In genomic region chr13:36729731-36730340, GRCm38 (mm10) we compare ENCODE assay signal across 14 mouse cellular contexts. TPM values are rescaled to one million over a fixed set of nuclear protein-coding genes. Genes with fewer than 3 reads are reported as not detected.
A peak's percentile ranks its signal among the peaks of the same experiment; 100 is the strongest.
DNase-seq lines count a peak whose midpoint lies in the region; ATAC-seq and TF ChIP-seq lines count a peak whose summit lies in the region.
"Had no signal": no experiment of that assay in that cellular context is flagged by ENCODE, and none has a peak within 500 bp of the region (broad histone marks: within the 10 kb centered on the region; RNA-seq: fewer than 3 reads in every experiment).

No protein-coding gene starts in this region.

- H3K9me3 ChIP-seq in forebrain, embryonic 15.5 days, result no peaks in the 10 kb centered on the region
- no peaks in the 10 kb centered on the region for H3K9me3 ChIP-seq in midbrain, embryonic 11.5 days (ENCODE audit: control insufficient read depth, low read length)
- no peaks in the 10 kb centered on the region for H3K9me3 ChIP-seq in heart, embryonic 12.5 days (replicated peaks)
- no peaks in the 10 kb centered on the region for H3K9me3 ChIP-seq in lung, postnatal 0 days (ENCODE audit: low read length)
- H3K9me3 ChIP-seq: embryonic facial prominence, embryonic 12.5 days had no signal

- TF ChIP-seq CTCF in lung, postnatal 0 days (IDR thresholded peaks at IDR 0.05), result no peak

- WGBS in forebrain, embryonic 15.5 days, result 6% methylated on average over 13 of the region's 13 CpGs
- WGBS in midbrain, embryonic 11.5 days, result 1% methylated on average over 13 of the region's 13 CpGs
- 17% methylated on average over 13 of the region's 13 CpGs for WGBS in heart, embryonic 12.5 days
- 14% methylated on average over 13 of the region's 13 CpGs for WGBS in lung, postnatal 0 days

- H3K4me3 ChIP-seq in forebrain, embryonic 15.5 days, result peak overlapping the region; percentile 57
- peak overlapping the region; percentile 24 for H3K4me3 ChIP-seq in midbrain, embryonic 11.5 days (ENCODE audit: low read depth, low read length)
- no peak overlapping the region for H3K4me3 ChIP-seq in heart, embryonic 12.5 days
- H3K4me3 ChIP-seq in lung, postnatal 0 days (ENCODE audit: low read depth, low read length), result no peak overlapping the region
- H3K4me3 ChIP-seq: embryonic facial prominence, embryonic 12.5 days; heart, adult 2 months had no signal

- H3K9ac ChIP-seq in forebrain, embryonic 15.5 days (replicated peaks), result peak overlapping the region; percentile 61
- peak overlapping the region; percentile 57 for H3K9ac ChIP-seq in midbrain, embryonic 11.5 days (ENCODE audit: low read length)
- H3K9ac ChIP-seq in heart, embryonic 12.5 days, result no peak overlapping the region
- no peak overlapping the region for H3K9ac ChIP-seq in lung, postnatal 0 days (replicated peaks; ENCODE audit: low read depth)
- H3K9ac ChIP-seq: embryonic facial prominence, embryonic 12.5 days had no signal

- peaks cover 42% of the 10 kb centered on the region for H3K4me1 ChIP-seq in forebrain, embryonic 15.5 days
- peaks cover 5% of the 10 kb centered on the region for H3K4me1 ChIP-seq in midbrain, embryonic 11.5 days (ENCODE audit: control insufficient read depth, insufficient read depth, low read length)
- H3K4me1 ChIP-seq in heart, embryonic 12.5 days (replicated peaks), result peaks cover 28% of the 10 kb centered on the region
- H3K4me1 ChIP-seq in lung, postnatal 0 days (ENCODE audit: insufficient read depth, low read depth, low read length), result peaks cover 15% of the 10 kb centered on the region; the same call in 1 of the 2 replicates

- no peak for TF ChIP-seq EP300 in lung, postnatal 0 days (IDR thresholded peaks at IDR 0.05)

- peak overlapping the region; percentile 98 for H3K27ac ChIP-seq in forebrain, embryonic 15.5 days (replicated peaks)
- H3K27ac ChIP-seq in midbrain, embryonic 11.5 days (ENCODE audit: low read depth, low read length), result peak overlapping the region; percentile 52
- H3K27ac ChIP-seq in heart, embryonic 12.5 days (ENCODE audit: poor library complexity, severe bottlenecking), result no peak overlapping the region
- no peak overlapping the region for H3K27ac ChIP-seq in lung, postnatal 0 days (ENCODE audit: low read length)
- H3K27ac ChIP-seq: embryonic facial prominence, embryonic 12.5 days; heart, adult 2 months; kidney, postnatal 0 days had no signal

- ATAC-seq in forebrain, embryonic 15.5 days (replicated peaks), result no peak
- no peak for ATAC-seq in midbrain, embryonic 11.5 days (ENCODE audit: low FRiP score)
- no peak for ATAC-seq in heart, embryonic 12.5 days (ENCODE audit: insufficient number of reproducible peaks, low FRiP score)
- ATAC-seq in lung, postnatal 0 days, result no peak
- ATAC-seq in megakaryocyte, adult 5-6 weeks (ENCODE audit: poor library complexity, severe bottlenecking), result no peak
- ATAC-seq: activated CD4-positive, CD25-positive, alpha-beta regulatory T cell, adult 4 months had no signal

- peak overlapping the region; percentile 60 for H3K4me2 ChIP-seq in forebrain, embryonic 15.5 days (replicated peaks)
- H3K4me2 ChIP-seq in midbrain, embryonic 11.5 days, result peak overlapping the region; percentile 34
- no peak overlapping the region for H3K4me2 ChIP-seq in heart, embryonic 12.5 days
- no peak overlapping the region for H3K4me2 ChIP-seq in lung, postnatal 0 days (replicated peaks; ENCODE audit: low read depth, low read length)
- H3K4me2 ChIP-seq: embryonic facial prominence, embryonic 12.5 days; liver, embryonic 11.5 days had no signal

- H3K27me3 ChIP-seq in forebrain, embryonic 15.5 days, result peaks cover 14% of the 10 kb centered on the region
- peaks cover 82% of the 10 kb centered on the region for H3K27me3 ChIP-seq in midbrain, embryonic 11.5 days (ENCODE audit: control insufficient read depth, insufficient read depth, low read length)
- peaks cover 71% of the 10 kb centered on the region for H3K27me3 ChIP-seq in heart, embryonic 12.5 days (replicated peaks)
- H3K27me3 ChIP-seq in lung, postnatal 0 days (replicated peaks; ENCODE audit: insufficient read depth, low read length), result peaks cover 86% of the 10 kb centered on the region

- H3K36me3 ChIP-seq in forebrain, embryonic 15.5 days, result no peaks in the 10 kb centered on the region
- no peaks in the 10 kb centered on the region for H3K36me3 ChIP-seq in midbrain, embryonic 11.5 days (ENCODE audit: control insufficient read depth, insufficient read depth, low read length)
- no peaks in the 10 kb centered on the region for H3K36me3 ChIP-seq in heart, embryonic 12.5 days
- H3K36me3 ChIP-seq in lung, postnatal 0 days (ENCODE audit: insufficient read depth, low read length), result no peaks in the 10 kb centered on the region
- H3K36me3 ChIP-seq: embryonic facial prominence, embryonic 12.5 days had no signal

- DNase-seq in brain, adult 2 months (ENCODE audit: low read depth, low spot score), result peak; percentile 56
- peak; percentile 66 to 71 for DNase-seq in cerebellum, postnatal 10 days
- DNase-seq in midbrain, embryonic 11.5 days (ENCODE audit: low spot score, missing footprints), result peak; percentile 95
- DNase-seq in c-Kit-positive CD71-positive TER-119-positive erythroid progenitor cells, embryonic 14.5 days (ENCODE audit: low spot score), result no peak
- no peak for DNase-seq in lung, postnatal 0 days (ENCODE audit: low spot score)
- DNase-seq: heart, adult 2 months; spleen, adult 18-20 months had no signal

RNA-seq across cellular contexts. Expression of gene Nrn1, which starts 5.1 kb away (rescaled TPM):
- polyA plus RNA-seq in forebrain, embryonic 15.5 days (2015; fragmentation: Nextera tagmentation; extraction: Ambion mirVana), result 48.0 and 50.4 TPM in 2 replicates
- 52.7 and 53.5 TPM in 2 replicates for polyA plus RNA-seq in midbrain, embryonic 11.5 days (2014; fragmentation: Nextera tagmentation; extraction: Ambion mirVana)
- polyA plus RNA-seq in heart, embryonic 12.5 days (2016; fragmentation: Nextera tagmentation; extraction: Ambion mirVana), result 3.4 and 5.0 TPM in 2 replicates
- 0.31 and 0.42 TPM in 2 replicates for polyA plus RNA-seq in lung, postnatal 0 days (2015; fragmentation: Nextera tagmentation; extraction: Ambion mirVana)
- not detected in 2 replicates for total RNA-seq in megakaryocyte, adult 5-6 weeks (2015)
- total RNA-seq in megakaryocyte, adult 5-6 weeks (2017), result not detected in 2 replicates

Comparison
In these comparisons a context has a peak if more than half of its experiments do, and no peak if none do; other contexts are left out.
1. DNase-seq: peak in brain, adult 2 months (single experiment), cerebellum, postnatal 10 days (2 of 2) and midbrain, embryonic 11.5 days (single experiment); none in c-Kit-positive CD71-positive TER-119-positive erythroid progenitor cells, embryonic 14.5 days (single experiment) and lung, postnatal 0 days (single experiment).
2. H3K27ac ChIP-seq: peak in forebrain, embryonic 15.5 days (single experiment) and midbrain, embryonic 11.5 days (single experiment); none in heart, embryonic 12.5 days (single experiment) and lung, postnatal 0 days (single experiment).
3. H3K4me2 ChIP-seq: peak in forebrain, embryonic 15.5 days (single experiment) and midbrain, embryonic 11.5 days (single experiment); none in heart, embryonic 12.5 days (single experiment) and lung, postnatal 0 days (single experiment).
4. H3K4me3 ChIP-seq: peak in forebrain, embryonic 15.5 days (single experiment) and midbrain, embryonic 11.5 days (single experiment); none in heart, embryonic 12.5 days (single experiment) and lung, postnatal 0 days (single experiment).
5. H3K9ac ChIP-seq: peak in forebrain, embryonic 15.5 days (single experiment) and midbrain, embryonic 11.5 days (single experiment); none in heart, embryonic 12.5 days (single experiment) and lung, postnatal 0 days (single experiment).